Mouse (Mus musculus) neutrophil, adult 5-6 weeks (primary cell): ENCODE results near the gene Traf3. TPM values are rescaled to one million over a fixed set of nuclear protein-coding genes. Genes with fewer than 3 reads are reported as not detected.

Source experiments
- ATAC-seq: fragments of 151-379, 151-347 bp; 2 replicates; pipeline ENCODE4 v1.8.0; 2017; ENCODE audit warnings: mild to moderate bottlenecking, moderate TSS enrichment; ENCODE audit not compliant: insufficient number of reproducible peaks, poor library complexity, low FRiP score, severe bottlenecking; ENCODE audit errors: extremely low read depth
- total RNA-seq: library from RNA; stranded (forward); fragments of 200-1000 nt; gene quantifications from 2 replicates; pipeline ENCODE4 v1.2.3, GENCODE M21; 2017

Traf3 gene
- total RNA-seq = 58.0 TPM in 2 replicates

- peak; percentile 15 for ATAC-seq
These were observed at the start of gene Traf3 for GRCm38 (mm10) chr12:111165831-111166591. Traf3 (plus strand) TSS chr12:111166370.

DNA sequence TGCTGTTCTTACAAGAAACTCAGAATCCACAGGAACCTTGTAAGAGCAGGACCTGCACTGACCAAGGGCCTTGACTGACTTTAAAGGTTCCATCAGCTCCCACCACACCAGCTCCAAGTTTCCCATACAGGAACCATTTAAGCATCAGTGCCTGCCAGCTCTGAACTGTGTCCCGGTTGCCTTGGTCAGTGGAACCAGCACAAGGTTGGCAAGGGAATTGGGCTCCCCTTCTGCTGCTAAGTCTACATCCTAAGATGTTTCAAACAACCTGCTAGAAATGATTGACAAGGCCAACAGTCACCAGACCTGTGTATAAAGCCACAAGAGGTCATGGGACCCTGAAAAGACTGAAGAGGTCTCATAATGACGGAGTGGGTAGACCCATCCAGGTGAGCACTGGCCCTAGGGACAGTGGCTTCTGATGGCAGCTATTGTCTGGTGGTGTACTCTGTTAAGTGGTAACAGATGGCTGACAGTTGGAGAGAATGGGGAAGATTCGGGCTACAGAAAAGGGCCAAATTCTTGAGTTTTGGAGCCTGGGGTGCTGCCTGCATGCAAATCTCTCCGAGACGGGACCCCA is 46.6 kb upstream of the Traf3 start:
- ATAC-seq = no peak

DNA sequence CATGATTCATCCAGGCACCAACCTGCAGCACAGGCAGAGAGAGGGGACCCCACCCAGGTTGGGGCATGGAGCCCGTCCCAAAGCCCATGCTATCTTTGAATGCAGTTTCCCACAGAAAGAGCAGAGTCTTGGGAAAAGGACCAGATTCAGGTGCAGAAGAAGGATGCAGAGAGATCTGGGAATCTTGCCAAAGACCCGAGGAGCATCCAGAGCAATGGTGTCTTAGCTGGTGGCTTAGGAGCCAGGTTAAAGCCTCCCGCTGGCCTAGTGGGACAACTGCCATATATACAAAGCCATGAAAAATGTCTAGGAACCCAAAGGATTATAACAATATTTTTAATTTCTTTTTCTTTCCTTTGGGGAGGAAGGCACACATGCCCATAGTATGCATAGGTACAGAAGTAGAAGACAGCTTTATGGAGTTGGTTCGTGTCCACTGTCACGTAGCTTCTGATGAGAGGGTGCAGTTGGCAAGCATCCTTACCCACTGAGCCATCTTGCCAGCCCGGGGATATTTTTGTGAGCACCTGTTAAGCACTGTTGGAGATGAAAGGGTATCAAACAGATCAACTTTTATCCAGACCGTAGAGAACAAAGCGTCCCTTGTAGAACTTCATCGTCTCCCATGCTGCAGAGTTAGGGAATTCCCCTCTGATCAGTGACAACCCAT is 45.1 kb upstream of the Traf3 start:
- no peak for ATAC-seq

- peak; percentile 28; the same call in 1 of the 2 replicates for ATAC-seq
These were observed 43.8 kb upstream of the Traf3 start for GRCm38 (mm10) chr12:111122332-111122852.

DNA sequence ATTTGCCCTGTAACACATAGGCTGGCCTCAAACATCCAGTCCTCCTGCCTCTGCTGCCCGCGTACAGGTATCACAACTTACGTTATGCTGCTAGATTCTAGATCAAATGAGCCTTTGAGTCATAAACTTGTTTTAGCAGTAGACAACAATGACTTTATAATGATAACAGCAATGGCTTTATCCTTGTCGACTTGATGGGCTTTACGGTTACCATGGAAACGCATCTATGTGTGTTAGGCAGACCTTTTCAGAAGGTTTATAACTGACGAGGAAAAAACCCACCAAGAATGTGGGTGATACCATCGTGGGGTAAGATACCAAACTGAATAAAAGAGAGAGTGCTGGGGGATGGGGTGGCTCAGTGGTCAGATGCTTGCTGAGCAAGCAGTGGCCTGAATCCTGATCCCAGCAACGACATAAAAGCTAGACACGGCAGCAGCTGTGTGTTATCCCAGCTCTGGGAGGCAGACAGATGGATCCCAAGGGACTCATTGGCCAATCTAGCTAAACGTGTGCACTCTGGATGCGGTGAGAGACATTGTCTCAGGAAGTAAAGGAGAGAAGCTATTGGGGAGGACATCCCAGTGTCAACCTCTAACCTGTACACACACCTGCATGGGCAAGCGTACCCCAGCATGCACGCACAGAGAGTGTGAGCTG is 41.4 kb upstream of the Traf3 start:
- ATAC-seq = no peak

DNA sequence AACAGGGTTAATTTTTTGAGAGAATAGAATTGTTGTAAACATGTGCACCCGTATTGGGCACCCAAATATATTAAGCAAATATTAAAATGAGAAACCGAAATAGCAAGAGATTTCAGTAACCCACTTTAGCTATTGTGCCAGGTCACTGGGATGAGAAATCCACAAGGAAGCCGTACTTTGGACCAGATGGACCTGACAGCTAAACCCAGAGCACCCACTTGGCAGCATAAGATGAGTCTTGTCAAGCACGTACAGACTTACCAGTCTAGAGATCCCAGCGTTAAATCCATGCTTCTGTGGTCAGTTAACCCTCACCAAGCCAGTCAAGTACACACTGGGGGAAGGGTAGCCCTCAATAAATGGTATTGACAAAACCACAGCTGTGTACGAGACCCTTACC is 40.5 kb upstream of the Traf3 start:
- no peak for ATAC-seq

DNA sequence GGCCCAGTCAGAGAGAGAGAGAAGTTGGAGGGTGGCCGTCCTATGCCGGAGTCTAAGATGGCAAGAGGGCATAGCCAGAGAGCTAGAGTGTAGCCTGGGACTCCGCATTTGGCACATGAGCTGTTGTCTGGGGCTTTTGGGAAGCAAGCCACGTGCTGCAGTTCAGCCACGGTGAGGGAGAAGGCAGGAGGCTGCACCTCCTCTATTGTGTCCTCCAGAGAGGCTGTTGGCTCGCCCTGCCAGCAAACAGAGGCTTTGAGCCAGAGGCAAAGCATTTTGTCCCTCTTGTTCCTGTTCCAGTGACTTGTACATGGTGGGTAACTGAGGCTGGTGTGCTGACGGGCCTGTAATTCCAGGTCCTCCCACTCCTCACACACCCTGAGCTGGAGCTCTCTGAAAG is 32.0 kb upstream of the Traf3 start:
- no peak for ATAC-seq

- no peak for ATAC-seq
These were observed 31.1 kb upstream of the Traf3 start for GRCm38 (mm10) chr12:111134791-111135733.

DNA sequence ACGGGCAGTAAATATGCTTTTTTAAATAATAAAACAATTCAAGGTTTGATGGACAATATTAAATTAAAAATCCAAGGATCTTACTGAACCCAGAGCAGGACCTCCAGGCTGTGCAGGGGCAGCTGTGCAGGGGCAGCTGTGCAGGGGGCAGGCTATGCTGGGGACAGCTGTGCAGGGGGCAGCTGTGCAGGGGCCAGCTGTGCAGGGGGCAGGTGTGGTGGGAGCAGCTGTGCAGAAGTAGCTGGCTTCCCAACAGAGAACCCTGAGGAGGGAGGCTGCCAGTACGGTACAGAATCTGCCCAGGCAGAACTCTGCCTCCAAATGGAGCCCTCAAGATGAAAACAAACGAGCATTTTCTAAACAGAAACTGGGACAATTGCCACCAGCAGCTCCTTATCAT is 30.2 kb upstream of the Traf3 start:
- no peak for ATAC-seq

DNA sequence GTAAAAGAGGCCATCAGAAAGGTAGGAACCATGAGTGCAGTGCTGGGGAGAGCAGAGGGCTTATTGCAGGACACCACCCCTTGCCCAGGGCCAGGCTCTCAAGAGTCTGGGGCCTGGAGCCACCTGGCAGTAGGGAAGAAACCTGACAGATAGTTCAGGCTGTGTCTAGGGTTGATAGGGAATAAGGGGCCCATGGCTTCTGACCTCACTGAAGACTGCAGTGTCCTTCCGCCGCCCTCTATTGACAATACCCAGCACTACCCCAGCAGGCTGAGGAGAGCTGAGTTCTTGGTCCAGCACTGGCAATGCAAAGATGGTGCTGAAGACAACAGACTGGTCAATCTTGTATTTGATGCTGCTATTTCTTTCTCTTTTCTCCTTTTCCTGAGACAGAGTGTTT is 29.1 kb upstream of the Traf3 start:
- ATAC-seq = peak; percentile 35; the same call in 1 of the 2 replicates

DNA sequence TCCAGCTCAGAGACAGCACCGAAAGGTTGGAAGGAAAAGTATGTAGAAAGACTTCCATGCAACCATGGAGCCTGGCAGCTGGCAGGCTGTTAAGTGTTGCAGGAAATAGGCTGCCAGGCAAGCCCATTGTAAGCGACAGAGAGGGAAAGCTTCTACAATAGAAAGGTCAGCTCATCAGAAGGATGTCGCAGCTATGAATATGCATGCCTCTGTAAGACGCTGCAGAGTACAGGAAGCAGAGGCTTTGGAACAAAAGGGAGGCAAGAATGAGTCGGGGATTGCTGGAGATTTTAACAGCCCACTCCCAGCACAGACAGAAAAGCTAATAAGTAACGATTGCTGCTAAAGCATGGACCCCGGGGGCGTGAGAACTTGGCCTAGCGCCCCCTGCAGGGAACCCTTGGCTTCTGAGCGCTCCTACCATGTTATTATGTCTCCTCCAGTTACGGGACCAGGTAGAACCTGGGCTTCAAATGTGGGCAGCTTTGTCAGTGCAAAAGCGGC is 23.1 kb upstream of the Traf3 start:
- no peak for ATAC-seq

- no peak for ATAC-seq
These were observed 22.6 kb upstream of the Traf3 start for GRCm38 (mm10) chr12:111143509-111144063.

- ATAC-seq = no peak
These were observed 21.6 kb upstream of the Traf3 start for GRCm38 (mm10) chr12:111144598-111144997.

GRCm38 (mm10) chr12:111145269-111145668 is 20.9 kb upstream of the Traf3 start:
- ATAC-seq = no peak

DNA sequence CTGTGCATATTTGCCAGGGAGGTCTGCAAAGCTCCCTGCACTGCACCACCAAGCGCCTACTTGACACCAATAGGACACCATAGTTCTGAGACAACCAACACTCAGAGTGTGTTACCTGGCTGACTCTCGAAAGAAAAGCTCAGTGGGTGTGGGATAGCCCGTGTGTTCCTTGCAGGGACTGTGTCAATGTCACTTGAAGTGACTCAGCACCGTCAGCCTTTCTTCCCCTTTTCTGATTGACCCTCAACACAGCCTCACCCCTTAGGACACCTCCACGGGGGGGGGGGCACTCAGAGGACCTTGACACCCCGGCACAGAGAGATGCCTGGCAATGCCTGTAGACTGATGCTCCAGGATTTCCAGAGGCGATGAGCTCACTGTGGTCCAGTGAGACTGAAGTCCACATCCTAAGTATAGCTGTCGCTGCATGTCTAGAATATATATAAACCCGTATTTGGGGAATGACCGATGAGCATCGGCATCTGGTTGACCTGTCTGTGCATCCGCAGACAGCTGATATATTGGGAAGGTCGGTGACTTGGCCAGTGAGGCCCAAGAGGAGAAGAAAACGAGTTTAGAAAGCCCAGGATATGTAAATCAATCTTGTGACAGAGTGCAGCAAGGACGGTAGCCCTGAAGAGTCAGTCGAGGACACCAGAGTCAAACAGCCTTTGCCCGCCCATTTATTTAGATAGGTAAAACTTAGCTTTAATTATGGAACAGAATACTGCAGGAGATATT is 16.5 kb upstream of the Traf3 start:
- ATAC-seq = peak; percentile 39

DNA sequence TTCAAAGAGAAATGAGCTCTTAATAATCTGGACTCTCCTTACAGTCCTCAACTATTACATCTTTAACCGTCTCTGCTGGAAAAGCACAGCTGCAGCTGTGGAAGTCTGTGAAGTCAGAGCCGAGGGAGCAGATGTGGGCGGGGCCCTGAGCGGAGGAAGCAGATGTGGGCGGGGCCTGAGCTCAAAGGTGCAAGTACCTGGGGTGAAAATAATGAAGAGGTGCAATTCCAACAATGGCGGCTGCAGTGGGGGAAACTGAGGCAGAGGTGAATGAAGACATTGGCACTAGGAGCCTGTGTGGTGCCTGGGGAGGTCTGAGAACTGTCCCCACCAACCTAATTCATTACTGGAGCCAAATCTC is 16.0 kb upstream of the Traf3 start:
- 0 out of 2 replicates have a peak, but pooled peaks have one; percentile 39 for ATAC-seq

- ATAC-seq = no peak
These were observed 14.6 kb upstream of the Traf3 start for GRCm38 (mm10) chr12:111151422-111152156.
